Mouse (Mus musculus): ENCODE data around the gene Tspan10.

DNA sequence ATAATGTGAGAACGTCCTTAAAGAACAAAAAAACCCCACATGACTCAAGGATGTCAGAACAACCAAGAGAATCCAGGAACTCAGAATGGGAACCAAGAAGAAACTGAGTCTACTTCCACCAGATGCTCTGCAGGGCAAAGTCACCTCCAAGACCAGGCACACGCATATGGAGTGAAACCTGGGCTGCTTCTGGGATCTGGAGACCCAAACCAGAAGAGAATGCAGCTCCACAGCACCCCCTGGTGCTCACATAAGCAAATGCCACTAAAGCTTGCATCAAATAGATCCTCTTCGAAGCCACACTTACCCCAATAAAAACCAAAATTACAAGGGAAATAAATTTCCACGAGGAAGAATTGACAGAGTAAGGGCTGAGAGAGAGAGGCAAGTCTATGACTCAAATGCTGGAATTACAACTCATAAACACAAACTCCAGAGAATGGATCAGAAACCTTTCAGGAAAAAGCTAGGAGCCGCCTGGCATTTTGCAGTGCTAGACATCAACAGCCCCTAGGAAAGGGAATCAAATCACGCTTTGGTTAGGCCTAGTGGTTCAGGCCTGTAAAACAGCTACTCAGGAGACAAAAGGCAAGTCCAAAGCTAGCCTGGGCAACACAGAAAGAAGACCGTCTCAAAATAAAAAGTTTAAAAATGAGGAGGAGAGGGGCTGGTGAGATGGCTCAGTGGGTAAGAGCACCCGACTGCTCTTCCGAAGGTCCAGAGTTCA lies 18.7 kb upstream of the Tspan10 start:
- no peak for TF ChIP-seq POLR2A (IDR thresholded peaks at IDR 0.05; ENCODE audit: control insufficient read depth, low read depth, low read length)
- peak; percentile 41; the same call in 1 of the 2 replicates for TF ChIP-seq CTCF (IDR thresholded peaks at IDR 0.05; ENCODE audit: control insufficient read depth, insufficient read depth, insufficient replicate concordance, low read depth, low read length)

All from testis, adult 2 months (tissue).